Mouse (Mus musculus) embryonic facial prominence, embryonic 12.5 days (tissue): Measurements from ENCODE around the gene Tekt5. TPM values are rescaled to one million over a fixed set of nuclear protein-coding genes. Genes with fewer than 3 reads are reported as not detected.

ENCODE experiments used
- ATAC-seq: fragments of 200-750 bp; cut with Nextera tagmentation; 2 replicates; pipeline ENCODE4 v1.8.0; 2017; ENCODE audit not compliant: insufficient number of reproducible peaks, insufficient read depth, low FRiP score, low TSS enrichment
- H3K27ac ChIP-seq: fragments of 300-500 bp; sonication (generic); 2 replicates; pipeline ENCODE4 v1.5.1; 2016; ENCODE audit warnings: mild to moderate bottlenecking
- H3K27me3 ChIP-seq: fragments of 300-500 bp; sonication (generic); 2 replicates; pipeline ENCODE4 v1.6.1; 2016; ENCODE audit warnings: mild to moderate bottlenecking, moderate library complexity
- H3K36me3 ChIP-seq: fragments of 300-500 bp; sonication (generic); 2 replicates; pipeline ENCODE4 v1.6.1; 2016; ENCODE audit warnings: mild to moderate bottlenecking
- H3K4me1 ChIP-seq: fragments of 300-500 bp; sonication (generic); 2 replicates; pipeline ENCODE4 v1.6.1; 2016
- H3K4me2 ChIP-seq: fragments of 300-500 bp; sonication (generic); replicated peaks from 2 replicates; pipeline ENCODE4 v1.6.1; 2016; ENCODE audit warnings: mild to moderate bottlenecking, moderate library complexity
- H3K4me3 ChIP-seq: fragments of 300-500 bp; sonication (generic); 2 replicates; pipeline ENCODE4 v1.5.1; 2016; ENCODE audit warnings: mild to moderate bottlenecking
- H3K9ac ChIP-seq: fragments of 300-500 bp; sonication (generic); 2 replicates; pipeline ENCODE4 v1.6.1; 2016; ENCODE audit warnings: mild to moderate bottlenecking, moderate library complexity
- H3K9me3 ChIP-seq: fragments of 300-500 bp; sonication (generic); 2 replicates; pipeline ENCODE4 v1.6.1; 2016; ENCODE audit warnings: mild to moderate bottlenecking, moderate library complexity
- WGBS: fragments of 180-500 bp; shearing (Covaris S2); methylation state at CpG from one replicate; pipeline ENCODE4 v1.1.7; 2016; 5-methylcytosine and 5-hydroxymethylcytosine counted together
- polyA plus RNA-seq: library from polyadenylated mRNA; unstranded; fragments of >200 nt; fragmentation: Nextera tagmentation; extraction: Ambion mirVana; gene quantifications from 2 replicates; pipeline ENCODE4 v1.2.1, GENCODE M21; 2016

Gene Tekt5
- polyA plus RNA-seq, 1 experiment from 2014 or later = not detected

DNA sequence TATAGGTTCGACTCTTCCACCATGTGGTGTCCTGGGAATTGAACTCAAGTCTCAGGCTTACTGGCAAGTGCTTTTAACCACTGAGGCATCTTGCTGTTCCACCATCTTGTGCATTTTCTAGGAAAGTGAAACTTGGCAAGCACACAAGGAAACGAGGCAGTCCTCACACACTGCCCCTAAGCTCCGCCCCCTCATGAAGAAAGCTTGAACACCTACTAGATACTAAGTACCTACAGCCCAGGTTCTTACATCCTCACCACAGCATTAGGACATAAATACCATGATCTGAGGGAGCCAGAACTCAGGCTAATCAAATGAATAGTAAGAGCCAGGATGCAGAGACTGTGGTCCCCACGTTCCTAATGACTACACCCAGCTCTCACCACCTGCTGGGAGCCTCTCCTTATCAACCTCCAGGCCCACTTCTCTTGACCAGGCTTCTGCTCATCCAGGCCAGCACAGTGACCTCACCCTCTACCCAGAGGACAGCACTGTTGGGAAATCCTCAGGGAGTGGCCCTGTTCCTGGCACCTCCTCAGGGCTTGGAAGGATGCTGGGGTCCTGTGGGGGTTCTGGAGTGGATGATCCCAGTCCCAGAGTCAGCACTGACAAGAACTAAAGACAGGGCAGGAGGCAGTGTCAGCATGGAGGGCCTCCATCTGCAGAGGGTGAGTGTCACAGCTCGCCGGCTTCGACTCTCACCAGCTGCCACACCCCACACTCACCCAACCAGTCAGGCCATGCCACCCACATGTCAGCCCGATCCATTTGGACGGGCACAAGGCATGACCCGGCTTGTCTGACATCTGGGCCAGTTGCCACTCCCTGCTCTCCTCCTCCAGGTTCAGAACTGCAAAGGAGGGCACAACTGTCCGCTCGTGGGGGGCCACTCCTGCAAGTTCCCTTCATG lies 64.4 kb downstream of the Tekt5 start:
- no peak for ATAC-seq

DNA sequence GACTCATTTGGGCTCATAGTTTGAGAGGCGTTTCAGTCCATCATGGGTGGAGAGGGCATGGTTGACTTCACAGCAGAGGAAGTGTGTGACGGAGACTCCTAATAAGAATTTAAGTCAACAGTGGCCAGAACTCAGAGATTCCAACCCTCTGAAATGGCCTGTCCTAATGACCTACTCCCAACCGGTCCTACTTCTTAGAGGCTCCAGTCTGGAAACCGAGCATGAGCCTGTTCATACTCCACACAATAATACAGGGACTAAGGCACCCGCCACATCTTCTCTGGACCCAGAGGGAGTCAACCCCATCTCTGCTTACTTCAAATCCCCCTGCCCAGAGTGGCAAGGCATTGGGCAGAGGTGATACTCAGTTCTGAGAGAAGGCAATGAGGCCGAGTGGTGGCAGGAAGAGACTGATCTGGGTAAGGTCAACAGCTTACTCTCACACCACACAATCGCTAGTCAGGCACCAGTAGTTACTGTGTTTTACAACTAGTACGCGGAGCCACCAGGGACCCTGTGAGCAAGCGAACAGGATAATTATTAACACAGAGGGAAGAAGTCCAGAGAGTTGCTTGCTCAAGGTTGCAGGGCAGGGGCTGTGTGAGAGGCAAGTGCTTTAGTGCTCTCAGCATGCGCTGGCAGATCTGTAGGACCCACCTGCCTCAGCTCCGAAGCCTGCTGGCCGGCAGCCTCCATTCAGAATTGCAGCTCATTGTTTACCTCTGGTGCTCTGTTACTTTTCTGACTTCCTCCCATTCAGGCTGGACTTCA lies 67.5 kb downstream of the Tekt5 start:
- Histone ChIP-seq H3K4me1 (no peaks in the 10 kb centered on the region), H3K9ac (no peak overlapping the region), H3K4me2 (no peak overlapping the region), H3K27me3 (no peaks in the 10 kb centered on the region), H3K27ac (no peak overlapping the region), H3K4me3 (no peak overlapping the region), H3K36me3 (no peaks in the 10 kb centered on the region), H3K9me3 (no peaks in the 10 kb centered on the region)
- ATAC-seq = no peak
- WGBS = 62% methylated on average over 13 of the region's 13 CpGs

More for the DNA sequence above, 64.4 kb downstream of the Tekt5 start:
- 77% methylated on average over 12 of the region's 12 CpGs for WGBS
- no peak overlapping the region for H3K27ac ChIP-seq
- H3K4me2 ChIP-seq = no peak overlapping the region
- no peaks in the 10 kb centered on the region for H3K27me3 ChIP-seq
- no peak overlapping the region for H3K4me3 ChIP-seq
- H3K36me3 ChIP-seq = no peaks in the 10 kb centered on the region
- no peak overlapping the region for H3K9ac ChIP-seq
- no peaks in the 10 kb centered on the region for H3K9me3 ChIP-seq
- H3K4me1 ChIP-seq = no peaks in the 10 kb centered on the region

DNA sequence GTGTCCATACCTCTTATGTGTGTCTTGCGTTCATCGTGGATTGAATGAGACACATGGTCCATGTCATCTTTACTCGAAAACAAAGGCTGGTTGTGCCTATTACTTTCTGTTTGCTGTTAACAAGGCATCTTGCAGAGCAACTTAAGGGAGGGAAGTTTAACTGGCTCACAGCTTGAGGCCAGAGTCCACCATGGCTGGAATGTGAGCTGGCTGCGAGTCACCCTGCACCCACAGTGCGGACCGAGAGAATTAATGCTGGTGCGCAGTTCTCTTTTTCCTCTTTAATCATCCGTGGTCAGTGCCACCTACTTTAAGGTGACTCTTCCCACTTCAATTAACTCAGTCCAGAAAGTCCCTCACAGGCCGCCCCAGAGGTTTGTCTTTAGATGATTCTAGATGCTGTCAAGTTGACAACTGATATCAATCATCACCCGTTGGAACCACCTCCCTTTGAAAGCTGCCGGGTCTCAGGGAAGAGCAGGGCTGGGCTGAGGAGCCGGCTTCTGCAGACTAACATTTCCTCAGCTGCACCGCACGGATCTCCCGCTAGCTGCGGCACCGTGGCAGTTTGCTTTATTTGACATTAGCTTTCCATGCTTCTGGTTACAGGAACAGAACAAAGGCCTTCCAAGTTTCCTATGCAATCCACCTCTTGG lies 75.2 kb downstream of the Tekt5 start:
- 56% methylated on average over 17 of the region's 17 CpGs for WGBS
- H3K9me3 ChIP-seq = no peaks in the 10 kb centered on the region
- ATAC-seq = no peak
- no peak overlapping the region for H3K9ac ChIP-seq
- no peak overlapping the region for H3K4me2 ChIP-seq
- H3K4me3 ChIP-seq = no peak overlapping the region
- no peaks in the 10 kb centered on the region for H3K27me3 ChIP-seq
- no peaks in the 10 kb centered on the region for H3K4me1 ChIP-seq
- H3K36me3 ChIP-seq = no peaks in the 10 kb centered on the region
- H3K27ac ChIP-seq = no peak overlapping the region

DNA sequence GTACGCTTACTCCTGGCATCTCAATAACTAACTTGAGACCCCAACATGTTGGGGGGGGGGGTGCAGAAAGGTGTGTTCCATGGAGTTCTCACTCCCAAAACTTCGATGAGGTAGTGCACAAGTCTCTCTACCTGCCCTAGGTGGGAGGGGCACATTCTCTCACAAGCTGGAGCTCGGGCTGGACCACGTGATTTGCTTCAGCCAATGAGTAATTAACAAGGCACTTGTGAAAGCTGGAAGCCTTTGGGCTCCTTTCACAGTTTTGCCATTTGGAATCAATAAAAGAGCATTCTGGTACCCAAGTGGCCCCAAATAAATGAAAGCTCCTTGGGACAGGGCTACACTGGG lies 78.1 kb downstream of the Tekt5 start:
- Histone ChIP-seq H3K4me2 (no peak overlapping the region), H3K4me1 (no peaks in the 10 kb centered on the region), H3K9ac (no peak overlapping the region), H3K36me3 (no peaks in the 10 kb centered on the region), H3K9me3 (no peaks in the 10 kb centered on the region), H3K27ac (no peak overlapping the region), H3K27me3 (0 out of 2 replicates have a peak, but pooled peaks cover 3% of the 10 kb centered on the region), H3K4me3 (no peak overlapping the region)
- ATAC-seq = no peak
- 63% methylated on average over 4 of the region's 4 CpGs for WGBS

DNA sequence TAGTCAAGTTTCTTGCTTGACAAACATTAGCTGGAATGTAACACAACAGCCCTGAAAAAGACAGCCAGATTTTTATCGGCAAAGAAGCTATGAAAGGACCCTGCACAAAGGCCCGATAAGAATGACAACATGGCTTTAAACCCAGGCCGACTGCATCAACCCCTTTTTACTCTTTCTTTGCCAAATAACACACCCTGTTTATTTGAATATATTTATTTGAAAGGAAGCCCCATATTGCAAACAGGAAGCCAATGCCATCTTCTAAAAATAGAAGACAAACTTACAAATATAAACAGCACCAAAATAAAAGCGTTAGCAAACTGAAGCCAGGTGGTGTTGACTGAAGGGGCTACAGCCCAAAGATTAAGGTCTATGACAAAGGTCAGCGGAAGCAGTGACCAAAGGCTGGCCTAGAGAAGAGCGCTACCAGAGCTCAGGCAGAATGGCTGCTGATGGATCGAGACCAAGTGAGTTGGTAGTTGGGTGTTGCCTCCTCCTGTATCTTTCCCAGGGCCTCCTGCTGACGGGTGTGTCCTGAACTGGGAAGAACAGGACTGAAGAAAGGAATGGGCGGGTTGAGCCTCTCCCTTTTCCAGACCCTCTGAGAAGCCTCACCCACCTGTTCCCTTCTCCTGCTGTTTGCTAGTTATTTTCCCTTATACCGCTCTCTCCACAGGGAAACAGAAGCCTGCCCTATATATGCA lies 78.6 kb downstream of the Tekt5 start:
- Histone ChIP-seq H3K9me3 (no peaks in the 10 kb centered on the region), H3K27me3 (0 out of 2 replicates have a peak, but pooled peaks cover 3% of the 10 kb centered on the region), H3K36me3 (no peaks in the 10 kb centered on the region), H3K4me3 (no peak overlapping the region), H3K4me2 (no peak overlapping the region), H3K9ac (no peak overlapping the region), H3K4me1 (no peaks in the 10 kb centered on the region), H3K27ac (no peak overlapping the region)
- ATAC-seq = no peak
- 83% methylated on average over 10 of the region's 10 CpGs for WGBS

DNA sequence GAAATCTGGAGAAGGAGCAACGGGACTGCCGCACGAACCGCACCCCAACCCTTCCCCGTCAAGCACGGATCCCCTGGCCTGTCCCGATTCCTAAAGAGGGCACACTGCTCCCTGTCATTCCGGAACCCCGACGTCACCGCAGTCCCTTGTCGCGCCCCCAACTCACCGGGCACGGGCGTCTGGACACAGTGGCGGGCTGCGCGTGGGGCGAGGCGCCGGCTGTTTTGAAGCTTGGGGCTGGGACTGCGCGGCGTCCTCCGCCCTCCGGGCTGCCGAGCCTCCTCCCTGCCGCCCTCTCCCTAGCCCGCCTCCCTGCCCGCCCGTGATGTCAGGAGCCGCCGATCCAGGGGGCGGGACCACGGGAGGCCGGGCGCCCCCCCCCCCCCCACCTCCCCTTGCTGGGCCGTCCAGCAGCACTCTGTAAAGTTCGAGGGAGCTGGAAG lies 81.6 kb downstream of the Tekt5 start, which contains the start of gene Emp2:
Gene Emp2, minus strand, starts transcription at position 323 of the 443 bp plus-strand sequence.
- WGBS = under 1% methylated on average over 27 of the region's 40 CpGs
- H3K9ac ChIP-seq = peak within 1 kb of the TSS; percentile 49
- no peaks in the 10 kb centered on the region for H3K36me3 ChIP-seq
- H3K27ac ChIP-seq = no peak within 1 kb of the TSS
- ATAC-seq = peak; percentile 87
- H3K4me3 ChIP-seq = peak within 1 kb of the TSS; percentile 51
- H3K4me1 ChIP-seq = peaks cover 7% of the 10 kb centered on the region; the same call in 1 of the 2 replicates
- 0 out of 2 replicates have a peak, but pooled peaks cover 3% of the 10 kb centered on the region for H3K27me3 ChIP-seq
- H3K4me2 ChIP-seq = peak within 1 kb of the TSS; percentile 79
- no peaks in the 10 kb centered on the region for H3K9me3 ChIP-seq

DNA sequence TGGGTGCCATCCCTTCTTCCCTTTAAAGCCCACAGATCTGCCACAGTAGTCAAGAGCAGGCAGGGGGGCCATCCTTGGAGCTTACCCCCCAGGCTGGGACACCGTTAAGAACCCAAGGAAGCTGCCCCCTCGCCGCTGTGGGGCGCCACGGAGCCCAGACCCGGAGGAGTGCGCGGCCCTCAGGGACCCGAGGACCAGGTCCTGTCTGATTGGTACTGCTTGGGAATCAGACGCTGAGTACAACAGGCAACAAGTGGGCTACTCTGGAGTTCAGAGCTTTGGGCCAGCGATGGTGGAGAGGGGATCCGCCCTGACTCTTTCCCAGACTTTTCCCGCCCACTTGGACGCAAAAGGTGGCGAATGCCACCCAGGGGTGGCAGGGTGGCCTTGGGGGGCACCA lies 82.1 kb downstream of the Tekt5 start:
- Histone ChIP-seq H3K4me3 (peak overlapping the region; percentile 51), H3K9me3 (no peaks in the 10 kb centered on the region), H3K4me1 (peaks cover 7% of the 10 kb centered on the region; the same call in 1 of the 2 replicates), H3K27ac (no peak overlapping the region), H3K4me2 (peak overlapping the region; percentile 79), H3K9ac (peak overlapping the region; percentile 49), H3K36me3 (no peaks in the 10 kb centered on the region), H3K27me3 (0 out of 2 replicates have a peak, but pooled peaks cover 3% of the 10 kb centered on the region)
- 4% methylated on average over 15 of the region's 15 CpGs for WGBS
- ATAC-seq = 0 out of 2 replicates have a peak, but pooled peaks have one; percentile 61

DNA sequence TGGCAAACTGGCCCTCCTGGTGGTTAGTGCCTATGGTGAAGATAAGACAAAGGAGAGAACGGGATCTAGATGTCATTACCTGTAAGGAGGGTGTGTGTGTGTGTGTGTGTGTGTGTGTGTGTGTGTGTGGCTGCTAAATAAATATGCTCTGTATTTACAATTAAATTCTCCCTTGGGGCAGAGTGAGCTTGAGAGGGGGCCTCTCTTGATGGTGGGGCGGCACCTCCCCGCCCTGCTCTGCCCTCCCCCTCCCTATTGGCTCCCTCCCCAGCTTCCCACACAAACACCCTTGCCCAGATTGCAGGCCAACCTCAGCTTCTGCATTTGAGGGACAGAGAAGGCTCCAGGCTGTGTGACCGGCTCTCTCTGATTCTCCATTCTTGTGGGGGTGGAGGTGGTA lies 83.3 kb downstream of the Tekt5 start:
- H3K36me3 ChIP-seq = no peaks in the 10 kb centered on the region
- ATAC-seq = no peak
- H3K9me3 ChIP-seq = no peaks in the 10 kb centered on the region
- H3K4me3 ChIP-seq = no peak overlapping the region
- no peak overlapping the region for H3K4me2 ChIP-seq
- H3K27me3 ChIP-seq = 0 out of 2 replicates have a peak, but pooled peaks cover 3% of the 10 kb centered on the region
- 53% methylated on average over 3 of the region's 4 CpGs for WGBS
- peaks cover 7% of the 10 kb centered on the region; the same call in 1 of the 2 replicates for H3K4me1 ChIP-seq
- no peak overlapping the region for H3K27ac ChIP-seq
- no peak overlapping the region for H3K9ac ChIP-seq

DNA sequence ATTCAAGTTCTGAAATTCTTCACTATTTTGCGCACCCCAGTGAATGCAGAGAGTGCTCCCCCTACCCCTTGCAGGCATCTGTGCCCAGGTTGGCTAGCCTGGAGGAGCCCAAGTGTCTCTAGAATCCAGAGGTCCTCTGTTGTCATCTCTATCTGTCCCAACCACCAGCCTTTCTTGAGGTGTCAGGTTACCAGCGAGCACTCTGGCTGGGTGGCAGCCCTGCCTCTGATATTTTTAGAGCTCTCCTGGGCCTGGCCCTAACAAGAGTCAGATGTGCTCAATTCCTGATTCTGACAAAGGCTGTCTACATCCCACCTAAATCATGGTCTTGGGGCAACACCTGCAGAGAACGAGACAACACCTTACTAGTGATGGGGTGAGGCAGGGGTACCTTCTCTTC lies 84.2 kb downstream of the Tekt5 start:
- Histone ChIP-seq H3K27me3 (0 out of 2 replicates have a peak, but pooled peaks cover 3% of the 10 kb centered on the region), H3K9me3 (no peaks in the 10 kb centered on the region), H3K4me3 (no peak overlapping the region), H3K4me1 (peaks cover 7% of the 10 kb centered on the region; the same call in 1 of the 2 replicates), H3K9ac (no peak overlapping the region), H3K27ac (no peak overlapping the region), H3K36me3 (no peaks in the 10 kb centered on the region), H3K4me2 (no peak overlapping the region)
- 39% methylated on average over 3 of the region's 3 CpGs for WGBS
- no peak for ATAC-seq

DNA sequence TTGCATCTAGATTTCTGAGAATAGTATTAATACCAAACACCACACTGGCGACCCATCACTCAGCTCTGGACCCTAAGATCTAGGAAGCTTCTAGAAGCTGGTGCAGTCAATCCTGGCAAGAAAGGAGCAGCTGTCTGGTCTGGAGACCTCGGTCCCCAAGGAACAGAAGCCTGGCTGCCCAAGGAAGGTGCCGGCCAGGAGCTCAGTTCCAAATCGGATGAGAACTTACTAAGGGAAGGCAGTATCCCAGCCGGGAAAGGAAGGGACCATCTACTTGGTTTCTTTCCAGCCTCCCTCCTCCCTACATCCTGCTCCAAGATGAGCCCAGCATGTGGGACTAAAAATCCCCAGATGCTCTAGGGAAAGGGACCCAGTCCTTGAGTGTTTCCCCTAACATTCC lies 84.8 kb downstream of the Tekt5 start:
- no peak for ATAC-seq
- WGBS = 86% methylated on average over 5 of the region's 5 CpGs
- H3K4me2 ChIP-seq = no peak overlapping the region
- H3K27ac ChIP-seq = no peak overlapping the region
- peaks cover 7% of the 10 kb centered on the region; the same call in 1 of the 2 replicates for H3K4me1 ChIP-seq
- no peak overlapping the region for H3K4me3 ChIP-seq
- H3K36me3 ChIP-seq = no peaks in the 10 kb centered on the region
- H3K9me3 ChIP-seq = no peaks in the 10 kb centered on the region
- 0 out of 2 replicates have a peak, but pooled peaks cover 3% of the 10 kb centered on the region for H3K27me3 ChIP-seq
- H3K9ac ChIP-seq = no peak overlapping the region
